Mouse (Mus musculus): Measurements from ENCODE around the gene Olfr312. TPM values are rescaled to one million over a fixed set of nuclear protein-coding genes. Genes with fewer than 3 reads are reported as not detected.

Olfr312 gene
- total RNA-seq, 2 experiments from 2014 or later = not detected

GRCm38 (mm10) chr11:58847636-58848035, 18.6 kb downstream of the Olfr312 start:
- DNase-seq (ENCODE audit: extremely low spot score in 1 of 2, low spot score in 1 of 2) = no peak

GRCm38 (mm10) chr11:58849731-58850130, 20.7 kb downstream of the Olfr312 start:
- no peak for DNase-seq (ENCODE audit: extremely low spot score in 1 of 2, low spot score in 1 of 2)

- no peak for DNase-seq (ENCODE audit: extremely low spot score in 1 of 2, low spot score in 1 of 2)
Observed at GRCm38 (mm10) chr11:58860744-58861143, 31.7 kb downstream of the Olfr312 start.

- peak; percentile 68 to 73 for DNase-seq (ENCODE audit: extremely low spot score in 1 of 2, low spot score in 1 of 2)
Observed at GRCm38 (mm10) chr11:58867039-58867953, 38.3 kb downstream of the Olfr312 start, which contains the start of gene 2810021J22Rik. Gene 2810021J22Rik (plus strand): TSS chr11:58867216.

GRCm38 (mm10) chr11:58867954-58868330, 38.9 kb downstream of the Olfr312 start:
- DNase-seq (ENCODE audit: extremely low spot score in 1 of 2, low spot score in 1 of 2) = no peak

- no peak for DNase-seq (ENCODE audit: extremely low spot score in 1 of 2, low spot score in 1 of 2)
Observed at GRCm38 (mm10) chr11:58870961-58871360, 41.9 kb downstream of the Olfr312 start.

GRCm38 (mm10) chr11:58883756-58884155, 54.7 kb downstream of the Olfr312 start:
- DNase-seq (ENCODE audit: extremely low spot score in 1 of 2, low spot score in 1 of 2) = no peak

Other genes with a start within 250 kb of the Olfr312 start
- not detected for gene Olfr324, start 234.1 kb upstream of the Olfr312 start, total RNA-seq (2021)
- not detected for gene 2210407C18Rik, start 213.2 kb upstream of the Olfr312 start, total RNA-seq (2021)
- not detected for gene Olfr323, start 198.7 kb upstream of the Olfr312 start, total RNA-seq (2021)
- under 1 TPM in 1 of 2 experiments, not detected in 1; 0.15 TPM for gene Trim58, start 188.8 kb upstream of the Olfr312 start, total RNA-seq (2021)
- not detected for gene Olfr322, start 170.5 kb upstream of the Olfr312 start, total RNA-seq (2021)
- not detected for gene Olfr320, start 148.1 kb upstream of the Olfr312 start, total RNA-seq (2021)
- not detected for gene Olfr319, start 130.1 kb upstream of the Olfr312 start, total RNA-seq (2021)
- under 1 TPM in 1 of 2 experiments, not detected in 1; 0.09 TPM for gene Olfr318, start 105.2 kb upstream of the Olfr312 start, total RNA-seq (2021)
- gene Olfr317, start 90.0 kb upstream of the Olfr312 start, total RNA-seq (2021) = under 1 TPM; 0.10 to 0.33 TPM
- under 1 TPM; 0.31 to 0.34 TPM for gene Olfr316, start 76.5 kb upstream of the Olfr312 start, total RNA-seq (2021)
- not detected for gene Olfr315, start 56.0 kb upstream of the Olfr312 start, total RNA-seq (2021)
- not detected for gene Olfr314, start 46.3 kb upstream of the Olfr312 start, total RNA-seq (2021)
- 1 to 10 TPM; 5.9 to 7.2 TPM for gene Fam183b, start 27.3 kb upstream of the Olfr312 start, total RNA-seq (2021)
- not detected for gene Olfr313, start 14.2 kb upstream of the Olfr312 start, total RNA-seq (2021)
- not detected for gene Olfr311, start 10.0 kb downstream of the Olfr312 start, total RNA-seq (2021)
- gene Gm12258, start 17.9 kb downstream of the Olfr312 start, total RNA-seq (2021) = 10 to 100 TPM; 17.9 to 20.3 TPM
- gene 2810021J22Rik, start 38.0 kb downstream of the Olfr312 start, total RNA-seq (2021) = 10 to 100 TPM in 1 of 2 experiments, 1 to 10 TPM in 1; 7.1 to 10.2 TPM
- 1 to 10 TPM; 9.2 to 9.3 TPM for gene Zfp39, start 75.0 kb downstream of the Olfr312 start, total RNA-seq (2021)
- gene Btnl10, start 88.7 kb downstream of the Olfr312 start, total RNA-seq (2021) = not detected
- 100 to 1,000 TPM; 505 to 581 TPM for gene Rnf187, start 109.7 kb downstream of the Olfr312 start, total RNA-seq (2021)
- gene Hist3h2ba, start 119.7 kb downstream of the Olfr312 start, total RNA-seq (2021) = 100 to 1,000 TPM in 1 of 2 experiments, 10 to 100 TPM in 1; 99.0 to 107 TPM
- gene Hist3h2a, start 125.4 kb downstream of the Olfr312 start, total RNA-seq (2021) = 10 to 100 TPM; 66.0 to 73.9 TPM
- 1 to 10 TPM; 5.3 to 5.5 TPM for gene Trim17, start 125.4 kb downstream of the Olfr312 start, total RNA-seq (2021)
- 10 to 100 TPM; 26.2 to 29.7 TPM for gene Trim11, start 148.9 kb downstream of the Olfr312 start, total RNA-seq (2021)

Measured in layer of hippocampus, postnatal 25 days (tissue).